Mouse (Mus musculus) lung, adult 2 months (tissue): ENCODE data around the gene Drosha.

Experiments
- CTCF ChIP-seq: fragments of 200-500 bp; IDR thresholded peaks from 2 replicates; pipeline ENCODE4 v1.5.1; 2011; ENCODE audit warnings: mild to moderate bottlenecking, low read length, control low read depth; ENCODE audit not compliant: insufficient read depth
- POLR2A ChIP-seq: fragments of 200-500 bp; IDR thresholded peaks from 2 replicates; pipeline ENCODE4 v1.6.1; 2011; ENCODE audit warnings: low read depth, mild to moderate bottlenecking, control low read depth, low read length, borderline replicate concordance; ENCODE audit errors: extremely low read depth

DNA sequence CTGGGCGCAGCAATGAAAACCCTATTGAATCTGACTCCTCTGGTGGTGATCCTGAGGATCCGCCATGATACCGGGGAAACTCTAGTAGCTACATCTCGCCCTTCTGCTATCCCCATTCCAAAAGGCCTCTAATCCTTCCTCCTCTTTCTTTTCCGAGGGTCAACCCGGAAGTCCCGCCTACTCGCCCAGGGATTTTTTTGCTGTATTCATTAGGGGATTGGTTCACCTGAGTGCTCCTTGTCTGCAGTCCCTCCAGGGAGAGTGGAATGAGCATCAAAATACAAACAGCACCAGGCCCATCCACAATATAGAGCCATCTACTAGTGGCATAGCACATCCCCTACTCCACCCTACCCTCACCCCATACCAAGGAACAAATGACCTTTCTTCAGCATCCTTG, 62.6 kb downstream of the Drosha start:
- TF ChIP-seq POLR2A (no peak), CTCF (no peak)
